Mouse (Mus musculus): Measurements from ENCODE around the gene Arg2. TPM values are rescaled to one million over a fixed set of nuclear protein-coding genes. Genes with fewer than 3 reads are reported as not detected.
A peak's percentile ranks its signal among the peaks of the same experiment; 100 is the strongest.

Gene Arg2
- total and polyA plus RNA-seq, 3 experiments, result not detected

GRCm38 (mm10) chr12:79192193-79192592 is 61.6 kb downstream of the Arg2 start, which contains the start of gene Rdh11:
Gene Rdh11 (minus strand): TSS chr12:79192293.
- H3K27me3 ChIP-seq (ENCODE audit: control insufficient read depth in 1 of 2, insufficient read depth in 2 of 2, low read length in 2 of 2), result no peaks in the 10 kb centered on the region
- H3K79me2 ChIP-seq (ENCODE audit: control insufficient read depth, insufficient read depth, low read length, poor library complexity), result no peaks in the 10 kb centered on the region; the same call in 1 of the 2 replicates
- peaks cover 6 to 8% of the 10 kb centered on the region in 2 experiments for H3K36me3 ChIP-seq (ENCODE audit: control insufficient read depth in 1 of 2, insufficient read depth in 2 of 2, low read length in 2 of 2)
- no peak for TF ChIP-seq NRF1 (IDR thresholded peaks at IDR 0.05; ENCODE audit: insufficient read depth, low read depth, low read length, poor library complexity, severe bottlenecking)
- no peak for TF ChIP-seq KAT2A (conservative IDR thresholded peaks at IDR 0.05; ENCODE audit: low read depth, low read length)
- H3K9me3 ChIP-seq (replicated peaks; ENCODE audit: insufficient read depth, low read length), result no peaks in the 10 kb centered on the region
- H3K4me3 ChIP-seq (ENCODE audit: control insufficient read depth in 1 of 2, insufficient read depth in 1 of 2, low read depth in 2 of 2, low read length in 2 of 2), result peak within 1 kb of the TSS; percentile 73 to 97
- H3K4me1 ChIP-seq (ENCODE audit: control insufficient read depth in 1 of 2, insufficient read depth in 2 of 2, low read length in 2 of 2), result peaks cover 3 to 15% of the 10 kb centered on the region in 2 experiments; a peak in 3 of 4 replicates
- H3K9ac ChIP-seq (ENCODE audit: control insufficient read depth, low read depth, low read length, poor library complexity, severe bottlenecking), result peak within 1 kb of the TSS; percentile 68
- peak within 1 kb of the TSS; percentile 14 for H3K27ac ChIP-seq (ENCODE audit: control insufficient read depth, low read depth, low read length)
- DNase-seq (ENCODE audit: low read depth, low spot score), result no peak

- no peak overlapping the region for H3K4me3 ChIP-seq (ENCODE audit: control insufficient read depth in 1 of 2, insufficient read depth in 1 of 2, low read depth in 2 of 2, low read length in 2 of 2)
- peaks cover 0 to 10% of the 10 kb centered on the region in 2 experiments; a peak in 3 of 4 replicates for H3K36me3 ChIP-seq (ENCODE audit: control insufficient read depth in 1 of 2, insufficient read depth in 2 of 2, low read length in 2 of 2)
- no peak overlapping the region for H3K9ac ChIP-seq (ENCODE audit: control insufficient read depth, low read depth, low read length, poor library complexity, severe bottlenecking)
- no peaks in the 10 kb centered on the region for H3K9me3 ChIP-seq (replicated peaks; ENCODE audit: insufficient read depth, low read length)
- peak; percentile 91 for DNase-seq (ENCODE audit: low read depth, low spot score)
- H3K27ac ChIP-seq (ENCODE audit: control insufficient read depth, low read depth, low read length), result no peak overlapping the region
- no peaks in the 10 kb centered on the region for H3K27me3 ChIP-seq (ENCODE audit: control insufficient read depth in 1 of 2, insufficient read depth in 2 of 2, low read length in 2 of 2)
- no peaks in the 10 kb centered on the region; the same call in 1 of the 2 replicates for H3K79me2 ChIP-seq (ENCODE audit: control insufficient read depth, insufficient read depth, low read length, poor library complexity)
- TF ChIP-seq RAD21 (IDR thresholded peaks at IDR 0.05; ENCODE audit: low read depth, low read length) (peak; percentile 85), EP300 (IDR thresholded peaks at IDR 0.05; ENCODE audit: low read depth in 1 of 2, low read length in 2 of 2) (no peak), HCFC1 (IDR thresholded peaks at IDR 0.05; ENCODE audit: low read depth, low read length) (peak; percentile 51), MAZ (IDR thresholded peaks at IDR 0.05; ENCODE audit: low read depth, low read length) (no peak), ZC3H11A (IDR thresholded peaks at IDR 0.05; ENCODE audit: low read depth, low read length) (peak; percentile 61), CTCF (IDR thresholded peaks at IDR 0.05 in 2 of 3, conservative IDR thresholded peaks at IDR 0.05 in 1 of 3; ENCODE audit: control insufficient read depth in 1 of 3, insufficient read depth in 1 of 3, low read depth in 2 of 3, low read length in 3 of 3, poor library complexity in 1 of 3, severe bottlenecking in 1 of 3) (peak; percentile 67 to 88 (median 84)), BHLHE40 (IDR thresholded peaks at IDR 0.05; ENCODE audit: borderline replicate concordance, low read depth, low read length) (0 out of 2 replicates have a peak, but pooled peaks have one; percentile 41), SMC3 (IDR thresholded peaks at IDR 0.05; ENCODE audit: low read depth, low read length) (peak; percentile 77)
- H3K4me1 ChIP-seq (ENCODE audit: control insufficient read depth in 1 of 2, insufficient read depth in 2 of 2, low read length in 2 of 2), result peaks cover 5 to 21% of the 10 kb centered on the region in 2 experiments; a peak in 3 of 4 replicates
Observed at GRCm38 (mm10) chr12:79193441-79193840, 62.9 kb downstream of the Arg2 start.

- H3K79me2 ChIP-seq (ENCODE audit: control insufficient read depth, insufficient read depth, low read length, poor library complexity), result no peaks in the 10 kb centered on the region
- H3K27ac ChIP-seq (ENCODE audit: control insufficient read depth, low read depth, low read length), result no peak overlapping the region
- no peak overlapping the region for H3K4me3 ChIP-seq (ENCODE audit: control insufficient read depth in 1 of 2, insufficient read depth in 1 of 2, low read depth in 2 of 2, low read length in 2 of 2)
- H3K36me3 ChIP-seq (ENCODE audit: control insufficient read depth in 1 of 2, insufficient read depth in 2 of 2, low read length in 2 of 2), result peaks cover 0 to 3% of the 10 kb centered on the region in 2 experiments; a peak in 2 of 4 replicates
- H3K27me3 ChIP-seq (ENCODE audit: control insufficient read depth in 1 of 2, insufficient read depth in 2 of 2, low read length in 2 of 2), result no peaks in the 10 kb centered on the region
- no peaks in the 10 kb centered on the region for H3K9me3 ChIP-seq (replicated peaks; ENCODE audit: insufficient read depth, low read length)
- peak; percentile 76 for TF ChIP-seq GATA1 (IDR thresholded peaks at IDR 0.05; ENCODE audit: low read depth, low read length)
- peak; percentile 56; the same call in 1 of the 2 replicates for TF ChIP-seq JUND (IDR thresholded peaks at IDR 0.05; ENCODE audit: low read depth, low read length)
- no peak for TF ChIP-seq NRF1 (IDR thresholded peaks at IDR 0.05; ENCODE audit: insufficient read depth, low read depth, low read length, poor library complexity, severe bottlenecking)
- peak; percentile 18 to 60; a peak in 3 of 4 replicates for TF ChIP-seq EP300 (IDR thresholded peaks at IDR 0.05; ENCODE audit: low read depth in 1 of 2, low read length in 2 of 2)
- TF ChIP-seq SMC3 (IDR thresholded peaks at IDR 0.05; ENCODE audit: low read depth, low read length), result no peak
- peaks cover 5 to 13% of the 10 kb centered on the region in 2 experiments; a peak in 3 of 4 replicates for H3K4me1 ChIP-seq (ENCODE audit: control insufficient read depth in 1 of 2, insufficient read depth in 2 of 2, low read length in 2 of 2)
- DNase-seq (ENCODE audit: low read depth, low spot score), result peak; percentile 54
- H3K9ac ChIP-seq (ENCODE audit: control insufficient read depth, low read depth, low read length, poor library complexity, severe bottlenecking), result no peak overlapping the region
Observed at GRCm38 (mm10) chr12:79197105-79197504, 66.5 kb downstream of the Arg2 start.

Data from MEL (cell line).